Mouse (Mus musculus) neural tube, embryonic 12.5 days (tissue): ENCODE measurements around the gene Raver1. TPM values are rescaled to one million over a fixed set of nuclear protein-coding genes. Genes with fewer than 3 reads are reported as not detected.
A peak's percentile ranks its signal among the peaks of the same experiment; 100 is the strongest.

Experiments
- ATAC-seq: fragments of 200-750 bp; cut with Nextera tagmentation; 2 replicates; pipeline ENCODE4 v1.8.0; 2017; ENCODE audit warnings: low read depth, mild to moderate bottlenecking, moderate TSS enrichment, moderate library complexity; ENCODE audit not compliant: low FRiP score
- H3K27ac ChIP-seq: fragments of 300-500 bp; sonication (generic); 2 replicates; pipeline ENCODE4 v1.5.1; 2016
- H3K27me3 ChIP-seq: fragments of 300-500 bp; sonication (generic); replicated peaks from 2 replicates; pipeline ENCODE4 v1.6.1; 2016; ENCODE audit warnings: mild to moderate bottlenecking
- H3K36me3 ChIP-seq: fragments of 300-500 bp; sonication (generic); 2 replicates; pipeline ENCODE4 v1.6.1; 2016; ENCODE audit warnings: mild to moderate bottlenecking
- H3K4me1 ChIP-seq: fragments of 300-500 bp; sonication (generic); 2 replicates; pipeline ENCODE4 v1.6.1; 2016
- H3K4me2 ChIP-seq: fragments of 300-500 bp; sonication (generic); replicated peaks from 2 replicates; pipeline ENCODE4 v1.6.1; 2016; ENCODE audit warnings: mild to moderate bottlenecking
- H3K4me3 ChIP-seq: fragments of 300-500 bp; sonication (generic); 2 replicates; pipeline ENCODE4 v1.5.1; 2016
- H3K9ac ChIP-seq: fragments of 300-500 bp; sonication (generic); 2 replicates; pipeline ENCODE4 v1.6.1; 2016; ENCODE audit warnings: mild to moderate bottlenecking
- H3K9me3 ChIP-seq: fragments of 300-500 bp; sonication (generic); 2 replicates; pipeline ENCODE4 v1.6.1; 2016; ENCODE audit warnings: mild to moderate bottlenecking
- WGBS: fragments of 180-500 bp; shearing (Covaris S2); methylation state at CpG from one replicate; pipeline ENCODE4 v1.1.7; 2016; 5-methylcytosine and 5-hydroxymethylcytosine counted together
- polyA plus RNA-seq: library from polyadenylated mRNA; unstranded; fragments of >200 nt; fragmentation: Nextera tagmentation; extraction: Ambion mirVana; gene quantifications from 2 replicates; pipeline ENCODE4 v1.2.1, GENCODE M21; 2016

Gene Raver1
- 54.2 and 63.4 TPM in 2 replicates for polyA plus RNA-seq

DNA sequence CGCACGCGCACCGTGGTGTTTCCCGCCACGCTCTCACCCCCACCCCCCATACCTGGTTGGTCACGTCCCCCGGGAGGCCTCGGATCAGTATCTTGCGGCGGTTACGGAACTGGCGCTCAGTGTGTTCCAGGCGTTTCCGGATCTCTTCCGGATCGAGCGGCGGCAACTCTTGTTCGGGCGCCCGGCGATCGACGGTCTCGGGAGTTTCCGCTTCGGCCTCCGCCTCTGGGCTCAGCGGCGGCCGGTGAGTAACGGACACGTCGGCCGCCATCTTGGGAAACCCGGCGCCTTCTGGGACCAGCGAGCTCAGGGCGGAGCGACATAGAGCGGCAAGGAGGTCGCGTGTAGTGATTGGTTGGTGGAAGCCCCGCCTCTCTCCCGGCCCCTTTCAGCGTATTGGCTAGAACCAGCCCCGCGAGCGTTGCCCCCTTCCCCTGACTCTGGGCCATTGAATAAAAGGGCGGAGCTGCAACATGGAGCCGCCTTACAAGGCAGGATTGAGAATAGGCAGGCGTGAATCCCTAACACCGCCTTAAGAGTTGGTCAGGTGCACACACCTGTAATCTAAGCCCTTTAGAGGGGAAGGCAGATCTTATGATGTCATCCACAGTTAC lies at the start of gene Raver1, which contains the start of gene Gm38431:
Gene Raver1, minus strand, starts transcription at position 302 of the 614 bp plus-strand sequence.
Gene Gm38431, minus strand, starts transcription at position 291 of the 614 bp plus-strand sequence.
- H3K27ac ChIP-seq, result peak within 1 kb of the TSS; percentile 69
- peak within 1 kb of the TSS; percentile 65 for H3K9ac ChIP-seq
- peak within 1 kb of the TSS; percentile 90 for H3K4me2 ChIP-seq
- H3K4me3 ChIP-seq, result peak within 1 kb of the TSS; percentile 64
- peaks cover 12% of the 10 kb centered on the region for H3K4me1 ChIP-seq
- WGBS, result under 1% methylated on average over 54 of the region's 54 CpGs
- no peaks in the 10 kb centered on the region for H3K9me3 ChIP-seq
- H3K36me3 ChIP-seq, result peaks cover 34% of the 10 kb centered on the region
- no peaks in the 10 kb centered on the region for H3K27me3 ChIP-seq
- ATAC-seq, result peak; percentile 99

DNA sequence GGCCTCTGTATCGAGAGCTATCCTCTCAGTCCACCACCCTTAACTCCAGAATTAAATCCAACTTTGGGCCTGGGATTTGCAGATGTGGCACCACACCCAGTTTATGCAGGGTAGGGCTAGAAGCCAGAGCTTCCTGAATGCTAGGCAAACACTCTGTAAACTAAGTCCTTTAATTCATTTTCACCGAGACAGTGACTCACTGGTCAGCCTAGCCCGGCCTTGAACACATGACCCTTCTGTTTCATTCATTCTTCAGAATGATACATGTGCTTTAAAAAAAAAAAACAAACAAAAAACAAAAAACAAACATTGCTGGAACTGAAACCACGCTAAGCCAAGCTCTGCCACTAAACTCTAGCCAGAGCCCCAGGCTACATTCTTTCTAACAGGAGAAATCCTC lies 46.6 kb upstream of the Raver1 start:
- ATAC-seq, result no peak
- Histone ChIP-seq H3K27ac (no peak overlapping the region), H3K9ac (no peak overlapping the region), H3K9me3 (no peaks in the 10 kb centered on the region), H3K36me3 (peaks cover 64% of the 10 kb centered on the region), H3K27me3 (no peaks in the 10 kb centered on the region), H3K4me2 (no peak overlapping the region), H3K4me3 (no peak overlapping the region), H3K4me1 (no peaks in the 10 kb centered on the region)
- WGBS, result 87% methylated on average over 4 of the region's 4 CpGs

DNA sequence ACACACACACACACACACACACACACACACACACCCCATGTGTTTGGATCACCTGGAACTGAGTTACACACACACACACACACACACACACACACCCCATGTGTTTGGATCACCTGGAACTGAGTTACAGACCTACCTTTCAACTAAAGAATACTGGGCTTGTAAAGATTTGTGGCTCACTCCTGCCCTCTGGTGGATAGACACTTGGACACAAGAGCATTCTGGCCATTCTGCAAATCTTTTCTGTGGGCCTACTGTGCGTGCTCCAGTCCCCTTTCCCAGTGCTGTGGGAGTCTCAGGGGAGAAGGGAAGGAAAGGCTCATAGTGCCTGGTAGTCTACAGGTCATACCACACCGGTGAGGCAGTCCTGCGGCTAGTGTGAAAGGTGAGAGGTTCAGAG lies 45.4 kb upstream of the Raver1 start:
- Histone ChIP-seq H3K9me3 (no peaks in the 10 kb centered on the region), H3K27ac (no peak overlapping the region), H3K4me2 (no peak overlapping the region), H3K4me3 (no peak overlapping the region), H3K36me3 (peaks cover 52% of the 10 kb centered on the region), H3K27me3 (no peaks in the 10 kb centered on the region), H3K4me1 (no peaks in the 10 kb centered on the region), H3K9ac (no peak overlapping the region)
- ATAC-seq, result no peak
- 45% methylated on average over 3 of the region's 3 CpGs for WGBS

DNA sequence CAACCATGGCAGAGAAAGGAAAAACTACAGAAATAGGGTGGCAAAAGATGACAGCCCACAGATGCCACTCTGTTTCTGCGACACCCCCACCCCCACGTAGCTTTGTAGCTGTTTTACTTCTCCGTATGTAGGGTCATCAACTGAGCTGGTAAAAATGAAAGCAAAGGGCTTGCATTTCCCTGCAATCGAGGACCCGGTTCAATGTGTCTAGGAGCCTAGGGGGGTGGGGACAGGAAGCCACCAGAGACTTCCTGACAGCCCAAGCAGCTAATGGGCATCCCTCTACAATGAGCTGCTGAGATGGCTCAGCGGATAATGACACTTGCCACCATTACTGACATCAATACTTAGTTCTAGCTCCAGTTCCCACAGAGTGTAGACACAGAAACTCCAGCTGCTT lies 44.6 kb upstream of the Raver1 start:
- H3K27me3 ChIP-seq, result no peaks in the 10 kb centered on the region
- WGBS, result 93% methylated on average over 6 of the region's 6 CpGs
- H3K27ac ChIP-seq, result no peak overlapping the region
- no peak overlapping the region for H3K4me3 ChIP-seq
- peaks cover 44% of the 10 kb centered on the region for H3K36me3 ChIP-seq
- no peak for ATAC-seq
- H3K9ac ChIP-seq, result no peak overlapping the region
- no peaks in the 10 kb centered on the region for H3K4me1 ChIP-seq
- H3K9me3 ChIP-seq, result no peaks in the 10 kb centered on the region
- H3K4me2 ChIP-seq, result no peak overlapping the region

DNA sequence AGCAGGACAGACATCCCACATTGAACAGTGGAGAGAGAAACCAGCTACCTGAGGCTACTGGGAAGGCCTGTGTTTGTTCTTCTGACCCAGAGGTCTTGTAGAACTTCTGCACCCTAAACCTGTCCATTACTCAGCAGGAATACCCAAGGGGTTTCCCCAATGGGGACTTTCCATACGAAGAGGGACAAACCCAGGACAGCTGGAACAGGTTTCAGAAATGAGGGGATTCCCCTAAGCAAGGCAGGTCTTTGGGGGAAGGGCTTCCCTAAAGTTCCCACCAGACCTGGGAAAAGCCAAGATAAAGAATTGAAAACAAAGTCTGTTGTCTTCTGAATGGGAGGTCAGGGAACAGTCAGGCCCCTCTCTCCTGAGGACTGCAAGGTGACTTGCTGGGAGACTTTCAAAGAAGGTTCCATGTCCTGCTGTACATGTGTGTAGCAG lies 44.2 kb upstream of the Raver1 start:
- Histone ChIP-seq H3K4me3 (no peak overlapping the region), H3K4me2 (no peak overlapping the region), H3K9ac (no peak overlapping the region), H3K27ac (no peak overlapping the region), H3K27me3 (no peaks in the 10 kb centered on the region), H3K36me3 (peaks cover 39% of the 10 kb centered on the region), H3K4me1 (no peaks in the 10 kb centered on the region), H3K9me3 (no peaks in the 10 kb centered on the region)
- no peak for ATAC-seq
- 71% methylated on average over 1 of the region's 1 CpGs for WGBS

DNA sequence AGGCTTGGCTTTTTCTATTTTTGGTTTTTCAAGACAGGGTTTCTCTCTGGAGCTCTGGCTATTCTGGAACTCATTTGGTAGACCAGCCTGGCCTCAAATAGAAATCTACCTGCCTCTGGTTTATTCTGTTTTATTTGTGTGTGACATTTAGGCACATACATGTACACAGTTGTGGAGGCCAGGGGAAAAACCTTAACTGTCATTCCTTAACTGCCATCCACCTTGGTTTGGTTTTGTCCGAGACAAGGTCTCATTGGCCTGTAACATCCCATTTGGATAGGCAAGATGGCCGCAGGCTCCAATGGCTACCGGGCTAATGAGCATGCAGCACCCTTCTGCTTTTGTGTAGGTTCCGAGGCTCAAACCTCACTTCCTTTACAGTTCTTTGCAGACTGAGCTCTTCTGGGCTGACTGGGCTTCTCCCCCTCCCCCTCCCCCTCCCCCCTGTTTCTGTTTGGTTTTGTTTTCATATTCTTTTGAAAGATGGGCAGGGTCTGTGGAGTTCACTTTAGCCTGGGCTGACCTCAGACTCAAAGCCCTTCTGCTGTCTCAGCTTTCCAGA lies 43.6 kb upstream of the Raver1 start:
- no peak overlapping the region for H3K4me3 ChIP-seq
- H3K36me3 ChIP-seq, result peaks cover 34% of the 10 kb centered on the region
- H3K4me2 ChIP-seq, result no peak overlapping the region
- H3K9ac ChIP-seq, result no peak overlapping the region
- H3K27me3 ChIP-seq, result no peaks in the 10 kb centered on the region
- H3K27ac ChIP-seq, result no peak overlapping the region
- no peaks in the 10 kb centered on the region for H3K9me3 ChIP-seq
- WGBS, result 80% methylated on average over 4 of the region's 4 CpGs
- peaks cover 3% of the 10 kb centered on the region; the same call in 1 of the 2 replicates for H3K4me1 ChIP-seq
- no peak for ATAC-seq

DNA sequence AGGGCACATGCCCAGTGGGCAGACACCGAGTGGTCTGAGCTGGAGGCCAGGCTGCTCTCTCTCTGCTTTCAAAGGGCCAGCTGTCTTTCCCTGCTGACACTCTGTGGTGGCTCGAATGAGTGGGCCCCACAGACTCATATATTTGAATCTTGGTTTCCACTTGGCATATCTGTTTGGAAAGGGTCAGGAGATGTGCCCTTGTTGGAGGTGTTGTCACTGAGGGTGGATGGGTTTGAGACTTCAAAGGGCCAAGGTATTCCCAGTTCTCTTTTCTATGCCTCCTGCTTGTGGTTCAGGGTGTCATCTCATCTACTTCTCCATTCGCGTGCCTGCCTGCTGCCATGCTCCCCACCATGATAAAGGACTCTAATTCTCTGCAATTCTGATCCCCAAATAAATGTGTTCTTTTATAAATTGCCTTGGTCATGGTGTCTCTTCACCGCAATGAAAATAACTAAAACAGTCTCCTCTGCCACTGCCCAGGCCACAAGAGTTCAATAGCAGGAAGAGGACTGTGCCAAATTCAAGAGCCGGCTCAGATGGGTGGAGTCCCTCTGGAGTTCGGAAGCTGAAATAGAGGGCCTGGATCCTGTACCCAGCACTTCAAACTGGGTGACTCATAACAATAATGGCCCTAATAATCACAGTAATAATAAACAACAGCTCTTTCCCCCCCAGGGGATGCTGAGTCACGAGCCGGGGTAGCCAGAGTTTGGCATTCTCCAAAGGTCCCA lies 43.0 kb upstream of the Raver1 start:
- H3K9ac ChIP-seq, result no peak overlapping the region
- H3K36me3 ChIP-seq, result peaks cover 27% of the 10 kb centered on the region
- H3K4me1 ChIP-seq, result peaks cover 4% of the 10 kb centered on the region
- no peak for ATAC-seq
- no peaks in the 10 kb centered on the region for H3K27me3 ChIP-seq
- no peak overlapping the region for H3K27ac ChIP-seq
- 81% methylated on average over 9 of the region's 9 CpGs for WGBS
- H3K4me2 ChIP-seq, result no peak overlapping the region
- H3K9me3 ChIP-seq, result no peaks in the 10 kb centered on the region
- no peak overlapping the region for H3K4me3 ChIP-seq

DNA sequence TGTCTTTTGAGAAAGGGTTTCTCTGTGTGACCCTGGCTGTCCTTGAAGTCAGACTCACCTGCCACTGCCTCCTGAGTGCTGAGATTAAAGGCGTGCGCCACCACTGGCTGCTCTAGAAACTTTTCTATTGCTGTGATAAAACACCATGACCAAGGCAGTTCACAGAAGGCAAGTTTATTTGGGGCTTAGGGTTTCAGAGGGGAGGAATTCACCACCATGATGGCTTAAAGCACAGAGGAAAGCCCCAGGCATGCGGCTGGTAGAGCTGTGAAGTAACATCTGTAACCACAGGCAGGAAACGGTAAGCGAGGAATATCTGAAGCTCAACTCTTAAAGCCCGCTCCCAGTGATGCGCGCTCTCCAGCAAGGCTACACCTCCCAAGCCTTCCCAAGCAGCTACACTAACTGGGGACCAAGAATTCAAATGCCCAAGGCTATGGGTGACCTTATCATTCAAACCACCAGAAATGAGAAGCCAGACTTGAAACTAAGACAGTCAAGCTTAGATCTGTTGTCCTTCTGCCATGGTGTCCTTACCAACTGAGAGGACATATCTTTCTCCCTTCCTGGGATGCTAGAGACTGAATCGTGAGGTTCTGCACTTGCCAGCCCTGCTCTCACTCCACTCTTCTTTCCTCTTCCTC lies 41.4 kb upstream of the Raver1 start:
- Histone ChIP-seq H3K4me2 (no peak overlapping the region), H3K36me3 (peaks cover 13% of the 10 kb centered on the region), H3K27me3 (no peaks in the 10 kb centered on the region), H3K9me3 (no peaks in the 10 kb centered on the region), H3K4me3 (no peak overlapping the region), H3K9ac (no peak overlapping the region), H3K27ac (no peak overlapping the region), H3K4me1 (peaks cover 4% of the 10 kb centered on the region)
- no peak for ATAC-seq
- WGBS, result 83% methylated on average over 9 of the region's 9 CpGs

DNA sequence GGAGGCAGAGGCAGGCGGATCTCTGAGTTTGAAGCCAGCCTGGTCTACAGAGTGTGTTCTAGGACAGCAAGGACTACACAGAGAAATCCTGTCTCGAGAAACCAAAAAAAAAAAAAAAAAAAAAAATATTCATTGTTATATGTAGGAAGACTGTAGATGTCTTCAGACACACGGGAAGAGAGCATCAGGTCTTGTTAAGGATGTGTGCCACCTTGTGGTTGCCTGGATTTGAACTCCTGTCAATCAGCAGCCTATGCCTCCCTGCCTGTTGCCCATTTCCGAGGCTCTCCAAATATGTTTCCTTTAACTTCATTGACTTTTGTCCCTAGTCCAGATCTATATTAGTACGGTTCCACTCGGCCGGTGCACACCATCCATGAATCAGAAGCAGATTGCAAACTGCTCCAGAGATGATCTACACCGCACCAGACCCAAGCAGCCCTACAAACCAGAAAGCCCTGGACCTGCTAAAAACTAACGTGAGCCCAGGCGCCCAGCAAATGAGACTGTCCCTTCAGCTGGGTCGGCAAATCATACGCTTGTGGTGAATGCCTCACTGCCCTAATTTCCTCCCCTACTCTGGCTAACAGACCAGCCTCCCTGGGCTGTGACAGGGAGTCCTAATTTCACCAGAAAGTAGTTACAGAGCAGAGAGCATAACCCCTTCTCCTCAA lies 40.4 kb upstream of the Raver1 start:
- Histone ChIP-seq H3K9me3 (no peaks in the 10 kb centered on the region), H3K4me1 (peaks cover 4% of the 10 kb centered on the region), H3K36me3 (peaks cover 4% of the 10 kb centered on the region; the same call in 1 of the 2 replicates), H3K27me3 (no peaks in the 10 kb centered on the region), H3K27ac (no peak overlapping the region), H3K4me2 (no peak overlapping the region), H3K9ac (no peak overlapping the region), H3K4me3 (no peak overlapping the region)
- 90% methylated on average over 12 of the region's 12 CpGs for WGBS
- no peak for ATAC-seq

DNA sequence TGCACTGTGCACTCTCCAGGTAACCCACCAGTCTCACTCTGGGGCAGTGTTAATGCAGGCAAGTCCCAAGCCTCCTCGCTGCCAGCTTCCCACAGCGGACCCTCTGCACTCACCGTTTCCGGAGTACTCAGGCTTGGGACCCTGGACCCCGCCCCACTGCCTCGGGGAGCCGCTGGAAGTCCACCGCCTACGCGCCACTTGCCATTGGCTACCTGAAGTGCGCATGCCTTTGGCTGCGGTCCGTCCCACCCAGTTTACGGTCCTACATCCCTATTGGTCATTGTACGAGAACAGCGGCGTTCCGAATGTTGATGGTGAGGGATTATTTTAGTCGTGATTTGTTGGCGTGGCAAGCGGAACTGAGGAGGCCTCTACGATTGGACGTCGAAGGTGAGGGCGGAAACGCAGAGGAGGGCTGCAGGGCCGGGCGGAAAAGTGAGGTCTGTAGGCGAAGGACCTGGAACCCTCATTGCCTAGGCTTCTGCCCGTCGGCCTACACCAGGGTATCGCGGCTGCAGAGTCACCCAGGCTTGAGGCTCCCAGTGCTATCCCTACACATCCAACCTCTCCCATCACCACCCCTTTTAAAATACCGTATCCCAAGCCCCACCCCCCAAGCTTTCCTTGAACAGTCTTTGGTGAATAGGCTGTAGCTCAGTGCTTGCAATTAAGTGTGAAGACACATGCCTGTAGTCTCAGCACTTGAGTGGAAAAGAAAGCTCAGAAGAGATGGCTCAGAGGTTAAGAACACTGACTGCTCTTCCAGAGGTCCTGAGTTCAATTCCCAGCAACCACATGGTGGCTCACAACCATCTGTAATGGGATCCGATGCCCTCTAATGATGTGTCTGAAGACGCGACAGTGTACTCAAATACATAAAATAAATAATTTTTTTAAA lies 39.5 kb upstream of the Raver1 start, which contains the start of gene Tyk2:
Gene Tyk2, minus strand, starts transcription at position 185 of the 898 bp plus-strand sequence.
- H3K4me2 ChIP-seq, result peak within 1 kb of the TSS; percentile 73
- peaks cover 4% of the 10 kb centered on the region for H3K4me1 ChIP-seq
- peaks cover 8% of the 10 kb centered on the region for H3K36me3 ChIP-seq
- peak; percentile 96 for ATAC-seq
- H3K9ac ChIP-seq, result peak within 1 kb of the TSS; percentile 57
- no peak within 1 kb of the TSS for H3K27ac ChIP-seq
- H3K4me3 ChIP-seq, result peak within 1 kb of the TSS; percentile 49
- H3K9me3 ChIP-seq, result no peaks in the 10 kb centered on the region
- H3K27me3 ChIP-seq, result no peaks in the 10 kb centered on the region
- WGBS, result 6% methylated on average over 37 of the region's 37 CpGs

DNA sequence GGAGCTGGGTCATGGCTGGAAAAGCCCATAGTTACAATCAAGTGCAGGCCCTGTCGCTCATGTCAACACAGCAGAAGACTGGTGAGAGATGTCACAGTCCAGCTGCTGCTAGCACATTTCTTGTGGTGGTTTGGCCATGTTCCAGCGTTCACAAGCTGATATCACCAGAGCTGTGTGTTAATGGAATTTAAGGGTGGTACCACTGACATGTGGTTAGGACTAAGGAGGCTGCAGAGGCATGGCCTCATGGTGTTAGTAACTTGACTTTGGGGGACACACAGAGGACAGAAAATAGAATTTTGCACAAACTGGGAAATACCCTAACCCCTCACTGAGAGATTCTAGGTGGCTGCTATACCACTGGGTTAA lies 34.4 kb upstream of the Raver1 start:
- Histone ChIP-seq H3K9me3 (no peaks in the 10 kb centered on the region), H3K4me3 (no peak overlapping the region), H3K4me1 (peaks cover 4% of the 10 kb centered on the region), H3K27me3 (no peaks in the 10 kb centered on the region), H3K4me2 (no peak overlapping the region), H3K27ac (no peak overlapping the region), H3K9ac (no peak overlapping the region), H3K36me3 (peaks cover 36% of the 10 kb centered on the region)
- ATAC-seq, result no peak
- WGBS, result 89% methylated on average over 2 of the region's 2 CpGs
